Mouse (Mus musculus) CH12.LX (cell line): ENCODE results near the gene Htra3. TPM values are rescaled to one million over a fixed set of nuclear protein-coding genes. Genes with fewer than 3 reads are reported as not detected.

Experiments
- DNase-seq: peaks from one replicate; pipeline ENCODE4 v3.0.0-alpha.2; 2013; ENCODE audit errors: extremely low read depth
- H3K27ac ChIP-seq: 2 replicates; pipeline ENCODE4 v1.5.1; 2012; ENCODE audit warnings: low read depth, mild to moderate bottlenecking, control low read depth, moderate library complexity; ENCODE audit not compliant: insufficient read depth
- H3K27me3 ChIP-seq: replicated peaks from 2 replicates; pipeline ENCODE3; 2012; ENCODE audit warnings: inconsistent platforms
- H3K36me3 ChIP-seq, 2 experiments: replicated peaks in 1 of 2; 2 replicates each; pipeline versions ENCODE3 to v1.6.1; 2012; ENCODE audit warnings: inconsistent platforms in 1 of 2, low read length in 1 of 2, mild to moderate bottlenecking in 1 of 2, mixed read lengths in 1 of 2, moderate library complexity in 1 of 2; ENCODE audit not compliant: control insufficient read depth in 1 of 2, insufficient read depth in 1 of 2
- H3K4me1 ChIP-seq, 2 experiments: 2 replicates each; pipeline ENCODE4 v1.6.1; 2012; ENCODE audit warnings: inconsistent platforms in 1 of 2, moderate library complexity in 1 of 2; ENCODE audit not compliant: insufficient read depth in 2 of 2, control insufficient read depth in 1 of 2
- H3K4me2 ChIP-seq: 2 replicates; pipeline ENCODE4 v1.6.1; 2012; ENCODE audit warnings: low read depth, mild to moderate bottlenecking, control low read depth; ENCODE audit not compliant: poor library complexity, insufficient read depth, severe bottlenecking
- H3K4me3 ChIP-seq, 3 experiments: fragments of 150-350 bp in 1 of 3; sonication (generic) in 1 of 3; replicated peaks in 1 of 3; 2 replicates each; pipeline versions ENCODE3 to v1.5.1; 2011 to 2012; ENCODE audit warnings: low read depth in 2 of 3, low read length in 2 of 3, mild to moderate bottlenecking in 2 of 3, moderate library complexity in 2 of 3, control low read depth in 1 of 3, improper control_type of control experiment in 1 of 3, inconsistent platforms in 1 of 3, mixed read lengths in 1 of 3; ENCODE audit not compliant: poor library complexity in 1 of 3
- H3K79me2 ChIP-seq: replicated peaks from 2 replicates; pipeline ENCODE4 v1.6.1; 2012; ENCODE audit warnings: mild to moderate bottlenecking, moderate library complexity; ENCODE audit not compliant: control insufficient read depth, poor library complexity, insufficient read depth, severe bottlenecking; ENCODE audit errors: extremely low read depth
- H3K9ac ChIP-seq: 2 replicates; pipeline ENCODE4 v1.6.1; 2012; ENCODE audit warnings: low read depth, mild to moderate bottlenecking, control low read depth, moderate library complexity; ENCODE audit not compliant: insufficient read depth
- H3K9me3 ChIP-seq: replicated peaks from 2 replicates; pipeline ENCODE3; 2012; ENCODE audit warnings: low read length, inconsistent platforms, mixed read lengths
- BHLHE40 ChIP-seq: IDR thresholded peaks from 2 replicates; pipeline ENCODE4 v1.6.1; 2011; ENCODE audit warnings: mild to moderate bottlenecking, low read depth, low read length, improper control_type of control experiment
- E2F4 ChIP-seq: IDR thresholded peaks from 2 replicates; pipeline ENCODE4 v1.6.1; 2011; ENCODE audit warnings: low read depth, low read length, improper control_type of control experiment; ENCODE audit not compliant: insufficient replicate concordance
- ELF1 ChIP-seq: IDR thresholded peaks from 2 replicates; pipeline ENCODE4 v1.6.1; 2014; ENCODE audit warnings: low read depth, mild to moderate bottlenecking, inconsistent platforms, low read length, improper control_type of control experiment
- ETS1 ChIP-seq: conservative IDR thresholded peaks from 2 replicates; pipeline ENCODE4 v1.6.1; 2012; ENCODE audit warnings: low read depth, mild to moderate bottlenecking, inconsistent platforms, low read length, improper control_type of control experiment, moderate library complexity
- GABPA ChIP-seq: IDR thresholded peaks from 2 replicates; pipeline ENCODE4 v1.6.1; 2012; ENCODE audit warnings: low read depth, low read length, improper control_type of control experiment, inconsistent platforms; ENCODE audit not compliant: insufficient replicate concordance
- JUN ChIP-seq: IDR thresholded peaks from 2 replicates; pipeline ENCODE4 v1.6.1; 2011; ENCODE audit warnings: low read depth, mild to moderate bottlenecking, low read length, improper control_type of control experiment, moderate library complexity; ENCODE audit not compliant: insufficient read depth
- JUND ChIP-seq: conservative IDR thresholded peaks from 2 replicates; pipeline ENCODE4 v1.6.1; 2011; ENCODE audit warnings: low read depth, low read length, improper control_type of control experiment
- KAT2A ChIP-seq: IDR thresholded peaks from 2 replicates; pipeline ENCODE4 v1.6.1; 2012; ENCODE audit warnings: low read length, improper control_type of control experiment, inconsistent platforms; ENCODE audit not compliant: insufficient replicate concordance
- MAFK ChIP-seq: IDR thresholded peaks from 2 replicates; pipeline ENCODE4 v1.6.1; 2011; ENCODE audit warnings: low read length, improper control_type of control experiment; ENCODE audit not compliant: insufficient replicate concordance
- MEF2A ChIP-seq: IDR thresholded peaks from 2 replicates; pipeline ENCODE4 v1.6.1; 2014; ENCODE audit warnings: low read depth, mild to moderate bottlenecking, inconsistent platforms, low read length, improper control_type of control experiment, borderline replicate concordance
- NELFE ChIP-seq: IDR thresholded peaks from 2 replicates; pipeline ENCODE4 v1.6.1; 2011; ENCODE audit warnings: low read depth, low read length, improper control_type of control experiment
- POLR2AphosphoS2 ChIP-seq: IDR thresholded peaks from 2 replicates; pipeline ENCODE4 v1.6.1; 2011; ENCODE audit warnings: low read depth, low read length, improper control_type of control experiment
- TCF12 ChIP-seq: IDR thresholded peaks from 2 replicates; pipeline ENCODE4 v1.6.1; 2014; ENCODE audit warnings: low read depth, mild to moderate bottlenecking, inconsistent platforms, low read length, improper control_type of control experiment
- UBTF ChIP-seq: IDR thresholded peaks from 2 replicates; pipeline ENCODE4 v1.6.1; 2012; ENCODE audit warnings: low read depth, mild to moderate bottlenecking, inconsistent platforms, low read length, improper control_type of control experiment, moderate library complexity
- USF2 ChIP-seq: conservative IDR thresholded peaks from 2 replicates; pipeline ENCODE4 v1.6.1; 2011; ENCODE audit warnings: low read depth, low read length, improper control_type of control experiment
- dilution Hi-C: fragments of 300-500 bp; cut with MboI; formaldehyde crosslinking; loops from 2 replicates; pipeline ENCODE4 v1.14.3; 2020; ENCODE audit warnings: low sequenced_read_pairs; ENCODE audit not compliant: extremely low pct_unique_long_range_greater_than_20kb, extremely low pct_ligation_motif_present
- in situ Hi-C: fragments of 300-500 bp; cut with MboI; formaldehyde crosslinking; loops from 3 replicates; pipeline ENCODE4 v1.14.3; 2019; ENCODE audit warnings: low sequenced_read_pairs, low pct_ligation_motif_present, low pct_unique_long_range_greater_than_20kb, mixed read lengths
- polyA plus RNA-seq: library from polyadenylated mRNA; unstranded; fragments of >175 nt; gene quantifications from 2 replicates; pipeline ENCODE4 v1.2.1, GENCODE M21; 2012; ENCODE audit warnings: low read depth; ENCODE audit not compliant: insufficient read length
- total RNA-seq, 2 experiments: library from RNA; depleted of rRNA; stranded (reverse); fragments of 300-350 nt in 1 of 2; fragments of >200 nt in 1 of 2; gene quantifications; 2 replicates each; pipeline ENCODE4 v1.2.3; 2012 to 2014

Gene Htra3
- total and polyA plus RNA-seq, 3 experiments, result not detected

GRCm38 (mm10) chr5:35626408-35626807, 53.2 kb downstream of the Htra3 start:
- H3K4me1 ChIP-seq, result peaks cover 0 to 8% of the 10 kb centered on the region in 2 experiments; a peak in 1 of 4 replicates
- TF ChIP-seq E2F4 (no peak), GABPA (no peak), ETS1 (no peak), POLR2AphosphoS2 (no peak), MAFK (no peak)
- TF ChIP-seq, all 38 proteins: peak for 0
- Histone ChIP-seq H3K36me3 (no peaks in the 10 kb centered on the region), H3K4me2 (no peak overlapping the region), H3K27ac (no peak overlapping the region), H3K4me3 (no peak overlapping the region), H3K79me2 (no peaks in the 10 kb centered on the region), H3K9me3 (no peaks in the 10 kb centered on the region), H3K9ac (no peak overlapping the region), H3K27me3 (peaks cover 4% of the 10 kb centered on the region)
- no peak for DNase-seq
- in situ Hi-C loops, result no loop called here
- dilution Hi-C loops, result no loop called here

GRCm38 (mm10) chr5:35624751-35625239, 54.8 kb downstream of the Htra3 start:
- Histone ChIP-seq H3K4me2 (no peak overlapping the region), H3K9me3 (no peaks in the 10 kb centered on the region), H3K27ac (no peak overlapping the region)
- in situ Hi-C loops, result no loop called here
- TF ChIP-seq MEF2A (no peak), NELFE (no peak), USF2 (no peak), JUND (no peak), ETS1 (no peak), UBTF (no peak)
- TF ChIP-seq, all 38 proteins: peak for 0
- no peaks in the 10 kb centered on the region for H3K27me3 ChIP-seq
- H3K4me3 ChIP-seq, result no peak overlapping the region
- no peak overlapping the region for H3K9ac ChIP-seq
- no peaks in the 10 kb centered on the region for H3K79me2 ChIP-seq
- dilution Hi-C loops, result no loop called here
- H3K4me1 ChIP-seq, result peaks cover 0 to 8% of the 10 kb centered on the region in 2 experiments; a peak in 1 of 4 replicates
- no peak for DNase-seq
- no peaks in the 10 kb centered on the region for H3K36me3 ChIP-seq

- no peak overlapping the region for H3K4me3 ChIP-seq
- dilution Hi-C loops, result no loop called here
- H3K79me2 ChIP-seq, result no peaks in the 10 kb centered on the region
- TF ChIP-seq ELF1 (no peak), GABPA (no peak), JUN (no peak), TCF12 (no peak), KAT2A (no peak), JUND (no peak), BHLHE40 (no peak)
- H3K9me3 ChIP-seq, result no peaks in the 10 kb centered on the region
- H3K27ac ChIP-seq, result no peak overlapping the region
- H3K27me3 ChIP-seq, result no peaks in the 10 kb centered on the region
- no peak overlapping the region for H3K9ac ChIP-seq
- peaks cover 0 to 8% of the 10 kb centered on the region in 2 experiments; a peak in 1 of 4 replicates for H3K4me1 ChIP-seq
- in situ Hi-C loops, result no loop called here
- H3K4me2 ChIP-seq, result no peak overlapping the region
- no peaks in the 10 kb centered on the region for H3K36me3 ChIP-seq
- DNase-seq, result no peak
Observed at GRCm38 (mm10) chr5:35623831-35624230, 55.8 kb downstream of the Htra3 start.
